Mouse (Mus musculus): ENCODE measurements at regions not wholly inside any gene's neighbourhood (a gene's known extent, or its start where the extent isn't known, plus 50 kb on each side); places are given as distances from the start of the nearest gene placed in this dataset.

DNA sequence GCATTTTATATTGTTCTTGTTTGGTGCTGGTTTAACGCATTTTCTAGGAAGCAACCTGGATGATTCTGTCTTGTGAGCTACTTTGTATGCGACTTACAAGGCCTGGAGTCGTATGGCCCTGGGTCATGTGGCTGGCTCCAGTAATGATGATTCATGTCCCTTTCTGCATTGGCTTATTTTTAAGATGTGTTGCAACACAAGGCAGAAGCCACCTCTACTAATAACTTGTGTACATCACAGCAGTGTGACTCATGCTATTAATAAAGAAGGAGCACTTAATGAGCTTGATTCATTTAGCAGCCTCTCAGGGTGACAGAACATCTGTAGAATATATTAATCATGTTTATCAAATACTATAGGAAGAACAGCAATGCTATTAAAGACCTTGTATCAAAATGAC lies 84.0 kb downstream of the Slc5a7 start:
- ATAC-seq (ENCODE audit: low FRiP score), result 0 out of 2 replicates have a peak, but pooled peaks have one; percentile 21
- 85% methylated on average over 3 of the region's 3 CpGs for WGBS
- Histone ChIP-seq H3K4me3 (replicated peaks) (no peak overlapping the region), H3K27ac (replicated peaks) (no peak overlapping the region), H3K9me3 (replicated peaks) (no peaks in the 10 kb centered on the region), H3K9ac (replicated peaks) (no peak overlapping the region), H3K4me1 (no peaks in the 10 kb centered on the region), H3K4me2 (no peak overlapping the region), H3K36me3 (no peaks in the 10 kb centered on the region), H3K27me3 (replicated peaks) (no peaks in the 10 kb centered on the region)

GRCm38 (mm10) chr17:54201710-54202109 lies 97.1 kb downstream of the Slc5a7 start:
- Histone ChIP-seq H3K9ac (replicated peaks) (no peak overlapping the region), H3K9me3 (replicated peaks) (no peaks in the 10 kb centered on the region), H3K36me3 (no peaks in the 10 kb centered on the region), H3K27ac (replicated peaks) (no peak overlapping the region), H3K4me2 (no peak overlapping the region), H3K4me3 (replicated peaks) (no peak overlapping the region), H3K27me3 (replicated peaks) (no peaks in the 10 kb centered on the region), H3K4me1 (0 out of 2 replicates have a peak, but pooled peaks cover 2% of the 10 kb centered on the region)
- WGBS, result 41% methylated on average over 3 of the region's 3 CpGs
- ATAC-seq (ENCODE audit: low FRiP score), result no peak

GRCm38 (mm10) chr17:54192231-54192573 lies 106.6 kb downstream of the Slc5a7 start:
- no peak overlapping the region for H3K9ac ChIP-seq (replicated peaks)
- H3K27me3 ChIP-seq (replicated peaks), result no peaks in the 10 kb centered on the region
- no peaks in the 10 kb centered on the region for H3K36me3 ChIP-seq
- no peak overlapping the region for H3K4me2 ChIP-seq
- 57% methylated on average over 3 of the region's 3 CpGs for WGBS
- no peak overlapping the region for H3K4me3 ChIP-seq (replicated peaks)
- H3K27ac ChIP-seq (replicated peaks), result no peak overlapping the region
- ATAC-seq (ENCODE audit: low FRiP score), result no peak
- H3K4me1 ChIP-seq, result no peaks in the 10 kb centered on the region
- no peaks in the 10 kb centered on the region for H3K9me3 ChIP-seq (replicated peaks)

- 32% methylated on average over 5 of the region's 5 CpGs for WGBS
- Histone ChIP-seq H3K4me2 (no peak overlapping the region), H3K36me3 (no peaks in the 10 kb centered on the region), H3K9me3 (replicated peaks) (no peaks in the 10 kb centered on the region), H3K27ac (replicated peaks) (no peak overlapping the region), H3K4me3 (replicated peaks) (no peak overlapping the region), H3K9ac (replicated peaks) (no peak overlapping the region), H3K4me1 (no peaks in the 10 kb centered on the region), H3K27me3 (replicated peaks) (no peaks in the 10 kb centered on the region)
- ATAC-seq (ENCODE audit: low FRiP score), result peak; percentile 86
Measured at GRCm38 (mm10) chr17:54191526-54192230, 107.2 kb downstream of the Slc5a7 start.

- H3K9me3 ChIP-seq (replicated peaks), result no peaks in the 10 kb centered on the region
- H3K27ac ChIP-seq (replicated peaks), result no peak overlapping the region
- H3K9ac ChIP-seq (replicated peaks), result no peak overlapping the region
- H3K4me1 ChIP-seq, result no peaks in the 10 kb centered on the region
- no peak for ATAC-seq (ENCODE audit: low FRiP score)
- no peak overlapping the region for H3K4me2 ChIP-seq
- no peak overlapping the region for H3K4me3 ChIP-seq (replicated peaks)
- no peaks in the 10 kb centered on the region for H3K27me3 ChIP-seq (replicated peaks)
- no peaks in the 10 kb centered on the region for H3K36me3 ChIP-seq
Measured at GRCm38 (mm10) chr17:54188997-54189553, 109.8 kb downstream of the Slc5a7 start.

GRCm38 (mm10) chr17:54182073-54182472 lies 116.8 kb downstream of the Slc5a7 start:
- H3K4me1 ChIP-seq, result no peaks in the 10 kb centered on the region
- no peaks in the 10 kb centered on the region for H3K9me3 ChIP-seq (replicated peaks)
- H3K4me2 ChIP-seq, result no peak overlapping the region
- no peak overlapping the region for H3K4me3 ChIP-seq (replicated peaks)
- H3K27me3 ChIP-seq (replicated peaks), result no peaks in the 10 kb centered on the region
- H3K9ac ChIP-seq (replicated peaks), result no peak overlapping the region
- H3K36me3 ChIP-seq, result no peaks in the 10 kb centered on the region
- no peak for ATAC-seq (ENCODE audit: low FRiP score)
- no peak overlapping the region for H3K27ac ChIP-seq (replicated peaks)

- no peaks in the 10 kb centered on the region for H3K27me3 ChIP-seq (replicated peaks)
- no peak overlapping the region for H3K4me2 ChIP-seq
- H3K36me3 ChIP-seq, result no peaks in the 10 kb centered on the region
- no peaks in the 10 kb centered on the region for H3K4me1 ChIP-seq
- H3K9ac ChIP-seq (replicated peaks), result no peak overlapping the region
- ATAC-seq (ENCODE audit: low FRiP score), result no peak
- H3K9me3 ChIP-seq (replicated peaks), result no peaks in the 10 kb centered on the region
- no peak overlapping the region for H3K4me3 ChIP-seq (replicated peaks)
- 80% methylated on average over 2 of the region's 2 CpGs for WGBS
- no peak overlapping the region for H3K27ac ChIP-seq (replicated peaks)
Measured at GRCm38 (mm10) chr17:54180563-54180962, 118.3 kb downstream of the Slc5a7 start.

GRCm38 (mm10) chr17:54170762-54171161 lies 128.1 kb downstream of the Slc5a7 start:
- Histone ChIP-seq H3K27me3 (replicated peaks) (no peaks in the 10 kb centered on the region), H3K4me1 (no peaks in the 10 kb centered on the region), H3K9ac (replicated peaks) (no peak overlapping the region), H3K4me2 (no peak overlapping the region), H3K4me3 (replicated peaks) (no peak overlapping the region), H3K27ac (replicated peaks) (no peak overlapping the region), H3K9me3 (replicated peaks) (no peaks in the 10 kb centered on the region), H3K36me3 (no peaks in the 10 kb centered on the region)
- ATAC-seq (ENCODE audit: low FRiP score), result no peak
- 83% methylated on average over 1 of the region's 1 CpGs for WGBS

GRCm38 (mm10) chr17:54168039-54168438 lies 130.8 kb downstream of the Slc5a7 start:
- Histone ChIP-seq H3K9me3 (replicated peaks) (no peaks in the 10 kb centered on the region), H3K4me2 (no peak overlapping the region), H3K36me3 (no peaks in the 10 kb centered on the region), H3K4me3 (replicated peaks) (no peak overlapping the region), H3K27me3 (replicated peaks) (no peaks in the 10 kb centered on the region), H3K9ac (replicated peaks) (no peak overlapping the region), H3K27ac (replicated peaks) (no peak overlapping the region), H3K4me1 (no peaks in the 10 kb centered on the region)
- ATAC-seq (ENCODE audit: low FRiP score), result no peak
- WGBS, result 27% methylated on average over 1 of the region's 1 CpGs

DNA sequence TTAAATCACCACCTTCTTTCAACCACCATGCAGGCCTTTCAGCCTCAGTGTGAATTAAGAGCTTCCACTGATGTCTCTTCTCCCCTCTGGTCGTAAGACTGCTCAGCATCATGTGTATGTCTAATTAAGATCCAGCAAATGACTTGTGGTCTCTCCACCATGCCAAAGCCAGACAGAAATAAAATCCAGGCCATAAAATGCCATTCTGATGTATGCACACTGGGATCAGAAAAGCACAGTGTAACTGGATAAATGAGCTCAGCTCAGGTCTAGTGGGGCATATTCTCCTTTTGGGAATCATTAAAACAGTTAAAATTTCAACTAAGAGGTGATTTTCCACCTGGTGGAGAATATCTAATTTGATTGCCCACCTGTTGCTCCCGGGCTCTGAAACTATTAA lies 136.5 kb downstream of the Slc5a7 start:
- 37% methylated on average over 2 of the region's 2 CpGs for WGBS
- Histone ChIP-seq H3K4me2 (no peak overlapping the region), H3K36me3 (no peaks in the 10 kb centered on the region), H3K27me3 (replicated peaks) (no peaks in the 10 kb centered on the region), H3K4me3 (replicated peaks) (no peak overlapping the region), H3K27ac (replicated peaks) (no peak overlapping the region), H3K9me3 (replicated peaks) (no peaks in the 10 kb centered on the region), H3K9ac (replicated peaks) (no peak overlapping the region), H3K4me1 (no peaks in the 10 kb centered on the region)
- ATAC-seq (ENCODE audit: low FRiP score), result peak; percentile 81; the same call in 1 of the 2 replicates

DNA sequence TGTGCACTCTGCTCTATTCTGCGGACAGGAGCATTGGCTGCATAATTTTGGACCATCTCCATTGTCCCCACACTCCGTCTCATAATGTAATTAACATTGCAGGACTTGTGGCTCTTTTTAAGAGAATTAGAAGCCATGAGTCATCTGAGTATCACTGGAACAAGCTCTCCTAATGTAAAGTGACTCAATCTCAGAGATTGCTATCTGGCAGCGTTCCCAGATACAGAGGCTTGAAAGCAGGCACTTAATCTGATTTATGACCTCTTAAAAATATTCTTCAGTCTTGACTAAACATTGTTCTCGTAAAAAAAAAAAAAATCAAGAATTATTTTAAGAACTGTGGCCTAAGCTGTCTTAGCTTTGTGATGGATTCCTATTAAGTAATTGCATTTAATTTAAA lies 140.1 kb downstream of the Slc5a7 start:
- H3K4me2 ChIP-seq, result no peak overlapping the region
- H3K9ac ChIP-seq (replicated peaks), result no peak overlapping the region
- H3K9me3 ChIP-seq (replicated peaks), result no peaks in the 10 kb centered on the region
- WGBS, result 45% methylated on average over 4 of the region's 4 CpGs
- no peaks in the 10 kb centered on the region for H3K4me1 ChIP-seq
- H3K27ac ChIP-seq (replicated peaks), result no peak overlapping the region
- no peaks in the 10 kb centered on the region for H3K36me3 ChIP-seq
- no peaks in the 10 kb centered on the region for H3K27me3 ChIP-seq (replicated peaks)
- no peak for ATAC-seq (ENCODE audit: low FRiP score)
- no peak overlapping the region for H3K4me3 ChIP-seq (replicated peaks)

DNA sequence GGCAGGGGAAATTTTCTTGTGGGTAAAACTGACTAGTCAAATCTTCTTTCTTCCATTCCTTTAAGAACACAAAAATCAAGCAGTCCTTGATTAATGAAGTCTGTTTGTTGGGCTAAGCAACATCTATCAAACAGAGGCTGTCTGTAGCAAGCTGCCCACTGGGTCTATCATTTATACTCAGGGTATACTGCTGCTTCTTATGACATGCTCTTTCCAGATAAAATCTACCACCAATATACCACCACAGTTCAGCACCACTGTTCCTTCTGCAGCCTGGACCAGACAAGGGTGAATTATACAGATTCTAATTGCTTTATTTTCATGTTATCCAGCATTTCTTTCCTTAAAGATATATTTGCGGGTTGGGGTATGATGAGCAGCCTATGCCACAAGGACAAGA lies 140.5 kb downstream of the Slc5a7 start:
- ATAC-seq (ENCODE audit: low FRiP score), result no peak
- Histone ChIP-seq H3K4me1 (no peaks in the 10 kb centered on the region), H3K4me3 (replicated peaks) (no peak overlapping the region), H3K9me3 (replicated peaks) (no peaks in the 10 kb centered on the region), H3K4me2 (no peak overlapping the region), H3K27me3 (replicated peaks) (no peaks in the 10 kb centered on the region), H3K27ac (replicated peaks) (no peak overlapping the region), H3K9ac (replicated peaks) (no peak overlapping the region), H3K36me3 (no peaks in the 10 kb centered on the region)
- 93% methylated on average over 1 of the region's 1 CpGs for WGBS

Measured in neural tube, embryonic 15.5 days (tissue).